In genomic region chr6:95150885-95151284, GRCm38 (mm10) we compare ENCODE assay signal across 18 mouse cellular contexts. TPM values are rescaled to one million over a fixed set of nuclear protein-coding genes. Genes with fewer than 3 reads are reported as not detected.
DNase-seq lines count a peak whose midpoint lies in the region; ATAC-seq and TF ChIP-seq lines count a peak whose summit lies in the region.
"Had no signal": no experiment of that assay in that cellular context is flagged by ENCODE, and none has a peak within 500 bp of the region (broad histone marks: within the 10 kb centered on the region; RNA-seq: fewer than 3 reads in every experiment).

No protein-coding gene starts in this region.

- H3K4me1 ChIP-seq in embryonic facial prominence, embryonic 14.5 days (ENCODE audit: control insufficient read depth, insufficient read depth, low read length) = no peaks in the 10 kb centered on the region
- H3K4me1 ChIP-seq in embryonic facial prominence, embryonic 10.5 days = peaks cover 12% of the 10 kb centered on the region
- no peaks in the 10 kb centered on the region for H3K4me1 ChIP-seq in limb, embryonic 14.5 days (ENCODE audit: control insufficient read depth, insufficient read depth, low read length)
- peaks cover 4% of the 10 kb centered on the region for H3K4me1 ChIP-seq in limb, embryonic 10.5 days

- no peaks in the 10 kb centered on the region for H3K36me3 ChIP-seq in embryonic facial prominence, embryonic 14.5 days (ENCODE audit: control insufficient read depth, insufficient read depth, low read length)
- no peaks in the 10 kb centered on the region for H3K36me3 ChIP-seq in embryonic facial prominence, embryonic 10.5 days (replicated peaks)
- no peaks in the 10 kb centered on the region for H3K36me3 ChIP-seq in limb, embryonic 14.5 days (ENCODE audit: control insufficient read depth, insufficient read depth, low read length)
- no peaks in the 10 kb centered on the region for H3K36me3 ChIP-seq in limb, embryonic 10.5 days
- H3K36me3 ChIP-seq: G1E had no signal

- peak; percentile 39 for DNase-seq in embryonic facial prominence, embryonic 14.5 days (ENCODE audit: low spot score)
- no peak for DNase-seq in embryonic facial prominence, embryonic 10.5 days (ENCODE audit: low spot score)
- DNase-seq in limb, embryonic 14.5 days (ENCODE audit: low spot score) = peak; percentile 19
- DNase-seq in limb, embryonic 10.5 days (ENCODE audit: low spot score) = no peak
- DNase-seq: adrenal gland, adult 2 months; adrenal gland, adult 8-10 months; adrenal gland, postnatal 10 days; adrenal gland, postnatal 25 days; adrenal gland, postnatal 36 days; B cell, adult 2 months; cerebellum, adult 11 months; cerebellum, adult 11-12 months; cerebellum, adult 18-20 months had no signal

- H3K9me3 ChIP-seq in embryonic facial prominence, embryonic 14.5 days (ENCODE audit: control insufficient read depth, low read length) = no peaks in the 10 kb centered on the region
- H3K9me3 ChIP-seq in embryonic facial prominence, embryonic 10.5 days = no peaks in the 10 kb centered on the region
- no peaks in the 10 kb centered on the region for H3K9me3 ChIP-seq in limb, embryonic 14.5 days (ENCODE audit: control insufficient read depth, low read length)
- no peaks in the 10 kb centered on the region for H3K9me3 ChIP-seq in limb, embryonic 10.5 days (replicated peaks)
- H3K9me3 ChIP-seq: G1E had no signal

- no peak overlapping the region for H3K4me2 ChIP-seq in embryonic facial prominence, embryonic 14.5 days (ENCODE audit: low read depth, low read length)
- H3K4me2 ChIP-seq in limb, embryonic 14.5 days (replicated peaks; ENCODE audit: low read depth, low read length, severe bottlenecking) = no peak overlapping the region

- H3K27ac ChIP-seq in embryonic facial prominence, embryonic 14.5 days (replicated peaks; ENCODE audit: low read depth, low read length) = no peak overlapping the region
- no peak overlapping the region for H3K27ac ChIP-seq in embryonic facial prominence, embryonic 10.5 days (replicated peaks)
- no peak overlapping the region for H3K27ac ChIP-seq in limb, embryonic 14.5 days (replicated peaks; ENCODE audit: low read depth, low read length)
- no peak overlapping the region for H3K27ac ChIP-seq in limb, embryonic 10.5 days

- no peak overlapping the region for H3K4me3 ChIP-seq in embryonic facial prominence, embryonic 14.5 days (ENCODE audit: low read depth, low read length)
- no peak overlapping the region for H3K4me3 ChIP-seq in embryonic facial prominence, embryonic 10.5 days
- H3K4me3 ChIP-seq in limb, embryonic 14.5 days (replicated peaks; ENCODE audit: low read length) = no peak overlapping the region
- no peak overlapping the region for H3K4me3 ChIP-seq in limb, embryonic 10.5 days

- 68% methylated on average over 4 of the region's 4 CpGs for WGBS in embryonic facial prominence, embryonic 14.5 days
- 82% methylated on average over 4 of the region's 4 CpGs for whole genome bisulfite sequencing in embryonic facial prominence, embryonic 10.5 days
- 89% methylated on average over 4 of the region's 4 CpGs for WGBS in limb, embryonic 14.5 days
- WGBS in limb, embryonic 10.5 days = 96% methylated on average over 4 of the region's 4 CpGs

- peak; percentile 65 for ATAC-seq in embryonic facial prominence, embryonic 14.5 days (ENCODE audit: low read depth)
- peak; percentile 63; the same call in 1 of the 2 replicates for ATAC-seq in limb, embryonic 14.5 days (ENCODE audit: low FRiP score, low read depth)
- ATAC-seq: activated CD4-positive, CD25-positive, alpha-beta regulatory T cell, adult 4 months; CD4-positive, CD25-positive, alpha-beta regulatory T cell, adult 4 months; Patski had no signal

- no peak overlapping the region for H3K9ac ChIP-seq in embryonic facial prominence, embryonic 14.5 days (ENCODE audit: low read depth, low read length)
- H3K9ac ChIP-seq in limb, embryonic 14.5 days (ENCODE audit: low read depth, low read length, severe bottlenecking) = no peak overlapping the region

- TF ChIP-seq POLR2A in limb, embryonic 14.5 days (IDR thresholded peaks at IDR 0.05; ENCODE audit: borderline replicate concordance, extremely low read depth, insufficient read depth, insufficient read length) = no peak

- no peaks in the 10 kb centered on the region for H3K27me3 ChIP-seq in embryonic facial prominence, embryonic 14.5 days (replicated peaks; ENCODE audit: control insufficient read depth, insufficient read depth, low read length)
- no peaks in the 10 kb centered on the region for H3K27me3 ChIP-seq in embryonic facial prominence, embryonic 10.5 days (replicated peaks; ENCODE audit: low read depth, poor library complexity, severe bottlenecking)
- no peaks in the 10 kb centered on the region for H3K27me3 ChIP-seq in limb, embryonic 14.5 days (ENCODE audit: control insufficient read depth, insufficient read depth, low read length)
- H3K27me3 ChIP-seq in limb, embryonic 10.5 days (ENCODE audit: low read depth, poor library complexity, severe bottlenecking) = no peaks in the 10 kb centered on the region
- H3K27me3 ChIP-seq: CH12.LX had no signal

RNA-seq across cellular contexts. Expression of gene Kbtbd8, which starts 33.8 kb away (rescaled TPM):
- 3.6 and 5.0 TPM in 2 replicates for polyA plus RNA-seq in embryonic facial prominence, embryonic 14.5 days (2014; fragmentation: Nextera tagmentation; extraction: Ambion mirVana)
- 7.1 and 9.7 TPM in 2 replicates for polyA plus RNA-seq in embryonic facial prominence, embryonic 10.5 days (2016; fragmentation: Nextera tagmentation; extraction: Ambion mirVana)
- polyA plus RNA-seq in limb, embryonic 14.5 days (2012; rRNA removed) = 1.6 and 1.8 TPM in 2 replicates
- 2.2 and 2.9 TPM in 2 replicates for polyA plus RNA-seq in limb, embryonic 14.5 days (2014; fragmentation: Nextera tagmentation; extraction: Ambion mirVana)
- polyA plus RNA-seq in limb, embryonic 10.5 days (2016; fragmentation: Nextera tagmentation; extraction: Ambion mirVana) = 7.4 and 9.2 TPM in 2 replicates

Comparison
In these comparisons a context has a peak if more than half of its experiments do, and no peak if none do; other contexts are left out.
1. DNase-seq: peak in embryonic facial prominence, embryonic 14.5 days (single experiment) and limb, embryonic 14.5 days (single experiment); none in embryonic facial prominence, embryonic 10.5 days (single experiment) and limb, embryonic 10.5 days (single experiment).